In the genomic region with DNA sequence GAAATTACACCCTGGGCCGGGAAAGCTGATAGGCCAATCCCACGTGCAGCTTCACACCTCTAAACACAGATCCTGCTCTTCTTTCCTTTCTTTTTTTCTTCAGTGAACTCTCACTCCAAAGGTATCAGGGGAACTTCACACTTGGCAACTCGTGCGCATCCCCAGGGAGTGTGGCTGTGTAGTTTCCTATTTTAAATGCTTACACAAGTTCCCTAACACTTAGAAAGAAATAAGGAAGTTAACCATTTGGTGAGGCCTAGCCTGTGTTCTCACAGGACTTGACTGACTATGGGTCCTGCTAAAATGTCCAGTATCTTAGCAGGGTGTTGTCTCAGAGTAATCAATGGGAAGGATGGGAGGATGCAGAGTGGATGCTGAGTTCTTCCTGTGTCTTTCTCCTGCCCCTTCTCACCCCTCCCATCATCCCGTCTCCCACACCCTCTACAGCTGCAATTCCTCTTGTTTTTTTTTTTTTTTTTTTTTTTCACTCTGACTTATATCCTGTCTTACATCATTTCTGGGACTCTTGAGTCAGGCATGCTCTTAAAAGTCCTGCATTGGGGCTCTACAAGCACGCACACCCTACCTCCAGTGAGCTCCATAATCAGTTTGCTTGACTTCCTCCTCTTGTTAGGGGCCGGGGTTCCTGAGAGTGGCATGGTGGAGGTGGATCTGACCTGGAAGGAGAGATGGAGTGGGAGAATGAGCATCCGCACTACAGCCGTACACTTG, we compare ENCODE assay signal across 20 mouse cellular contexts. TPM values are rescaled to one million over a fixed set of nuclear protein-coding genes. Genes with fewer than 3 reads are reported as not detected.
DNase-seq lines count a peak whose midpoint lies in the region; ATAC-seq and TF ChIP-seq lines count a peak whose summit lies in the region.
"Had no signal": no experiment of that assay in that cellular context is flagged by ENCODE, and none has a peak within 500 bp of the region (broad histone marks: within the 10 kb centered on the region; RNA-seq: fewer than 3 reads in every experiment).

No protein-coding gene starts in this region.

- no peaks in the 10 kb centered on the region for H3K9me3 ChIP-seq in lung, postnatal 0 days (ENCODE audit: low read length)
- no peaks in the 10 kb centered on the region for H3K9me3 ChIP-seq in heart, embryonic 15.5 days (replicated peaks)
- H3K9me3 ChIP-seq: embryonic facial prominence, embryonic 15.5 days; liver, embryonic 13.5 days; neural tube, embryonic 13.5 days had no signal

- H3K9ac ChIP-seq in lung, postnatal 0 days (replicated peaks; ENCODE audit: low read depth): no peak overlapping the region
- H3K9ac ChIP-seq in heart, embryonic 15.5 days: no peak overlapping the region
- H3K9ac ChIP-seq: embryonic facial prominence, embryonic 15.5 days; liver, embryonic 13.5 days; neural tube, embryonic 13.5 days had no signal

- peak; percentile 17; the same call in 1 of the 2 replicates for ATAC-seq in lung, postnatal 0 days
- no peak for ATAC-seq in heart, embryonic 15.5 days (replicated peaks; ENCODE audit: insufficient number of reproducible peaks, insufficient read depth, low FRiP score, low read depth)
- ATAC-seq in neutrophil, adult 5-6 weeks (ENCODE audit: extremely low read depth, insufficient number of reproducible peaks, low FRiP score, poor library complexity, severe bottlenecking): peak; percentile 27; the same call in 1 of the 2 replicates
- ATAC-seq: hindbrain, embryonic 16.5 days had no signal

- no peak for TF ChIP-seq EP300 in lung, postnatal 0 days (IDR thresholded peaks at IDR 0.05)

- no peaks in the 10 kb centered on the region for H3K36me3 ChIP-seq in lung, postnatal 0 days (ENCODE audit: insufficient read depth, low read length)
- no peaks in the 10 kb centered on the region for H3K36me3 ChIP-seq in heart, embryonic 15.5 days
- H3K36me3 ChIP-seq: embryonic facial prominence, embryonic 15.5 days; liver, embryonic 13.5 days; neural tube, embryonic 13.5 days had no signal

- H3K27ac ChIP-seq in lung, postnatal 0 days (ENCODE audit: low read length): no peak overlapping the region
- H3K27ac ChIP-seq in heart, embryonic 15.5 days: peak overlapping the region; percentile 61; the same call in 1 of the 2 replicates
- H3K27ac ChIP-seq: embryonic facial prominence, embryonic 15.5 days; liver, embryonic 13.5 days; neural tube, embryonic 13.5 days had no signal

- H3K27me3 ChIP-seq in lung, postnatal 0 days (replicated peaks; ENCODE audit: insufficient read depth, low read length): no peaks in the 10 kb centered on the region
- H3K27me3 ChIP-seq in heart, embryonic 15.5 days: no peaks in the 10 kb centered on the region
- H3K27me3 ChIP-seq: embryonic facial prominence, embryonic 15.5 days; liver, embryonic 13.5 days; neural tube, embryonic 13.5 days had no signal

- intact Hi-C loops in heart, postnatal 36 days (cut with DNase I): no loop called here

- peak; percentile 92 for DNase-seq in heart, adult 11 months
- DNase-seq in heart, postnatal 36 days: no peak
- peak; percentile 26 for DNase-seq in lung, postnatal 0 days (ENCODE audit: low spot score)
- no peak for DNase-seq in lung, postnatal 10 days
- no peak for DNase-seq in embryo, embryonic 11 days
- DNase-seq in cerebellum, adult 18-20 months: no peak
- DNase-seq: cerebellum, adult 2 months; kidney, adult 18-20 months; kidney, postnatal 14 days; layer of hippocampus, adult 9-11 months; liver, embryonic 13.5 days; right cerebral cortex, postnatal 14 days; thymus, postnatal 14 days had no signal

- no peak overlapping the region for H3K4me2 ChIP-seq in lung, postnatal 0 days (replicated peaks; ENCODE audit: low read depth, low read length)
- H3K4me2 ChIP-seq in heart, embryonic 15.5 days: no peak overlapping the region
- H3K4me2 ChIP-seq: embryonic facial prominence, embryonic 15.5 days; liver, embryonic 13.5 days; neural tube, embryonic 13.5 days had no signal

- no peaks in the 10 kb centered on the region for H3K4me1 ChIP-seq in lung, postnatal 0 days (ENCODE audit: insufficient read depth, low read depth, low read length)
- H3K4me1 ChIP-seq in heart, embryonic 15.5 days (replicated peaks): peaks cover 25% of the 10 kb centered on the region
- H3K4me1 ChIP-seq: neural tube, embryonic 13.5 days had no signal

- 58% methylated on average over 9 of the region's 9 CpGs for WGBS in lung, postnatal 0 days
- WGBS in heart, embryonic 15.5 days: 58% methylated on average over 9 of the region's 9 CpGs

- H3K4me3 ChIP-seq in lung, postnatal 0 days (ENCODE audit: low read depth, low read length): no peak overlapping the region
- no peak overlapping the region for H3K4me3 ChIP-seq in heart, embryonic 15.5 days
- H3K4me3 ChIP-seq: embryonic facial prominence, embryonic 15.5 days; liver, embryonic 13.5 days; neural tube, embryonic 13.5 days had no signal

- TF ChIP-seq CTCF in lung, postnatal 0 days (IDR thresholded peaks at IDR 0.05): no peak

RNA-seq across cellular contexts. Expression of a gene that starts 1.5 kb away (rescaled TPM):
- under 1 TPM; 0.92 to 1.00 TPM for total RNA-seq in heart, postnatal 36 days (2021)
- polyA plus RNA-seq in lung, postnatal 0 days (2015; fragmentation: Nextera tagmentation; extraction: Ambion mirVana): 0.38 and 0.40 TPM in 2 replicates
- polyA plus RNA-seq in heart, embryonic 15.5 days (2015; fragmentation: Nextera tagmentation; extraction: Ambion mirVana): 10.2 and 11.6 TPM in 2 replicates
- not detected in 2 replicates for total RNA-seq in neutrophil, adult 5-6 weeks (2017)
- total RNA-seq: ES-E14 had no signal
- polyA plus RNA-seq: cerebellum, adult 2 months; forebrain, embryonic 11.5 days; neural tube, embryonic 13.5 days had no signal

RNA-seq across cellular contexts. Expression of a gene that starts 13.3 kb away (rescaled TPM):
- 100 to 1,000 TPM; 111 to 118 TPM for total RNA-seq in heart, postnatal 36 days (2021)
- 0.63 and 0.96 TPM in 2 replicates for polyA plus RNA-seq in lung, postnatal 0 days (2015; fragmentation: Nextera tagmentation; extraction: Ambion mirVana)
- polyA plus RNA-seq in heart, embryonic 15.5 days (2015; fragmentation: Nextera tagmentation; extraction: Ambion mirVana): 167 and 174 TPM in 2 replicates
- 0.12 TPM in 1 of 2 replicates, not detected in the other for total RNA-seq in neutrophil, adult 5-6 weeks (2017)

RNA-seq across cellular contexts. Expression of a gene that starts 14.0 kb away (rescaled TPM):
- 10 to 100 TPM; 20.9 to 21.1 TPM for total RNA-seq in heart, postnatal 36 days (2021)
- 3.9 and 5.0 TPM in 2 replicates for polyA plus RNA-seq in lung, postnatal 0 days (2015; fragmentation: Nextera tagmentation; extraction: Ambion mirVana)
- 4.0 and 4.8 TPM in 2 replicates for polyA plus RNA-seq in heart, embryonic 15.5 days (2015; fragmentation: Nextera tagmentation; extraction: Ambion mirVana)
- 3.2 and 4.5 TPM in 2 replicates for total RNA-seq in neutrophil, adult 5-6 weeks (2017)

RNA-seq across cellular contexts. Expression of a gene that starts 19.3 kb away (rescaled TPM):
- total RNA-seq in heart, postnatal 36 days (2021): 100 to 1,000 TPM in 1 of 2 experiments, 10 to 100 TPM in 1; 97.8 to 104 TPM
- 37.6 and 40.1 TPM in 2 replicates for polyA plus RNA-seq in lung, postnatal 0 days (2015; fragmentation: Nextera tagmentation; extraction: Ambion mirVana)
- polyA plus RNA-seq in heart, embryonic 15.5 days (2015; fragmentation: Nextera tagmentation; extraction: Ambion mirVana): 57.3 and 82.4 TPM in 2 replicates
- 188 and 209 TPM in 2 replicates for total RNA-seq in neutrophil, adult 5-6 weeks (2017)

RNA-seq across cellular contexts. Expression of a gene that starts 39.9 kb away (rescaled TPM):
- total RNA-seq in heart, postnatal 36 days (2021): 1 to 10 TPM; 6.6 to 7.1 TPM
- 24.2 and 26.3 TPM in 2 replicates for polyA plus RNA-seq in lung, postnatal 0 days (2015; fragmentation: Nextera tagmentation; extraction: Ambion mirVana)
- polyA plus RNA-seq in heart, embryonic 15.5 days (2015; fragmentation: Nextera tagmentation; extraction: Ambion mirVana): 19.0 and 23.9 TPM in 2 replicates
- 5.6 and 5.7 TPM in 2 replicates for total RNA-seq in neutrophil, adult 5-6 weeks (2017)

Comparison
In these comparisons a context has a peak if more than half of its experiments do, and no peak if none do; other contexts are left out.
1. DNase-seq: peak in heart, adult 11 months (single experiment) and lung, postnatal 0 days (single experiment); none in heart, postnatal 36 days (0 of 2), lung, postnatal 10 days (single experiment), embryo, embryonic 11 days (single experiment) and cerebellum, adult 18-20 months (0 of 2).
2. RNA of a gene that starts 13.3 kb away (total RNA-seq): 111 to 118 TPM in heart, postnatal 36 days; 0.12 TPM in neutrophil, adult 5-6 weeks; every median in the first group is over 10 times any median in the second.